Mouse (Mus musculus) heart, embryonic 16.5 days (tissue): ENCODE data around the gene Rbm20. TPM values are rescaled to one million over a fixed set of nuclear protein-coding genes. Genes with fewer than 3 reads are reported as not detected.

Experiments used
- ATAC-seq: fragments of 200-750 bp; cut with Nextera tagmentation; replicated peaks from 2 replicates; pipeline ENCODE4 v1.8.0; 2017; ENCODE audit warnings: moderate number of reproducible peaks; ENCODE audit not compliant: insufficient read depth, low FRiP score; ENCODE audit errors: extremely low read depth
- H3K27ac ChIP-seq: fragments of 300-500 bp; sonication (generic); 2 replicates; pipeline ENCODE4 v1.5.1; 2014; ENCODE audit warnings: mild to moderate bottlenecking, low read length, control low read depth, moderate library complexity
- H3K27me3 ChIP-seq: fragments of 300-500 bp; sonication (generic); 2 replicates; pipeline ENCODE4 v1.6.1; 2014; ENCODE audit warnings: low read length, mixed read lengths; ENCODE audit not compliant: control insufficient read depth, insufficient read depth
- H3K36me3 ChIP-seq: fragments of 300-500 bp; sonication (generic); 2 replicates; pipeline ENCODE4 v1.6.1; 2014; ENCODE audit not compliant: control insufficient read depth, insufficient read depth
- H3K4me1 ChIP-seq: fragments of 300-500 bp; sonication (generic); 2 replicates; pipeline ENCODE4 v1.6.1; 2014; ENCODE audit warnings: low read length, mixed read lengths; ENCODE audit not compliant: control insufficient read depth, insufficient read depth
- H3K4me2 ChIP-seq: fragments of 300-500 bp; sonication (generic); 2 replicates; pipeline ENCODE4 v1.6.1; 2014; ENCODE audit warnings: low read depth, mild to moderate bottlenecking, control low read depth, low read length
- H3K4me3 ChIP-seq: fragments of 300-500 bp; sonication (generic); 2 replicates; pipeline ENCODE4 v1.5.1; 2014; ENCODE audit warnings: mild to moderate bottlenecking, control low read depth, low read length
- H3K9ac ChIP-seq: fragments of 300-500 bp; sonication (generic); 2 replicates; pipeline ENCODE4 v1.6.1; 2014; ENCODE audit warnings: low read length, control low read depth
- H3K9me3 ChIP-seq: fragments of 300-500 bp; sonication (generic); replicated peaks from 2 replicates; pipeline ENCODE4 v1.6.1; 2016; ENCODE audit warnings: low read length; ENCODE audit not compliant: control insufficient read depth
- WGBS: fragments of 180-500 bp; shearing (Covaris S2); extraction: QIAGEN DNeasy Blood & Tissue Kit; methylation state at CpG from one replicate; pipeline ENCODE4 v1.1.7; 2014; 5-methylcytosine and 5-hydroxymethylcytosine counted together
- polyA plus RNA-seq: library from polyadenylated mRNA; unstranded; fragments of >200 nt; fragmentation: Nextera tagmentation; extraction: Ambion mirVana; gene quantifications from 2 replicates; pipeline ENCODE4 v1.2.1, GENCODE M21; 2015

Gene Rbm20
- polyA plus RNA-seq, 1 experiment from 2014 or later, result 48.1 TPM

DNA sequence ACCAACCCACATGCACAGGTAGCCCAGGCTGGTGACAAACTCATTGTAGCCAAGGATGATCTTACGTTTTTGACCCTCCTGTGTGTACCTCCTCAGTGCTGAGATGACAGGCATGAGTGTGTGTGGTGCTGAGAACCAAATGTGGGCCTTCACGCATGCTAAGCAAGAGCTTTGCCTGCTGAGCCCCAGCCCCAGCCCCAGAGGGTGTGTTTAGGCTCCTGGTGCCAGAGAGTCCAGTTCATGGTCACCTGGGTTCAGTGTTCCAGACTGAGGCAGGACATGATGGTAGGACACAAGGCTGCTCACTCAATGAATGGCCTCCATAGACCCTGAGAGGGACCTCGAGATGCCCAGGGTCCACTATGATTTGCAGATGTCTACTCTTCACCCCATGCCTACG lies 11.7 kb upstream of the Rbm20 start:
- WGBS, result 90% methylated on average over 4 of the region's 4 CpGs
- no peak for ATAC-seq
- peaks cover 19% of the 10 kb centered on the region for H3K4me1 ChIP-seq

GRCm38 (mm10) chr19:53666708-53667107 lies 10.4 kb upstream of the Rbm20 start:
- no peak for ATAC-seq
- no peak overlapping the region for H3K4me3 ChIP-seq
- H3K4me2 ChIP-seq, result no peak overlapping the region
- peaks cover 28% of the 10 kb centered on the region for H3K4me1 ChIP-seq
- H3K27me3 ChIP-seq, result 0 out of 2 replicates have a peak, but pooled peaks cover 2% of the 10 kb centered on the region
- WGBS, result 29% methylated on average over 8 of the region's 8 CpGs
- peak overlapping the region; percentile 49 for H3K9ac ChIP-seq
- H3K27ac ChIP-seq, result no peak overlapping the region
- no peaks in the 10 kb centered on the region for H3K9me3 ChIP-seq
- no peaks in the 10 kb centered on the region for H3K36me3 ChIP-seq

More for the DNA sequence above, 11.7 kb upstream of the Rbm20 start:
- Histone ChIP-seq H3K4me2 (no peak overlapping the region), H3K4me3 (no peak overlapping the region), H3K27me3 (no peaks in the 10 kb centered on the region), H3K36me3 (no peaks in the 10 kb centered on the region), H3K27ac (no peak overlapping the region), H3K9me3 (no peaks in the 10 kb centered on the region), H3K9ac (no peak overlapping the region)

DNA sequence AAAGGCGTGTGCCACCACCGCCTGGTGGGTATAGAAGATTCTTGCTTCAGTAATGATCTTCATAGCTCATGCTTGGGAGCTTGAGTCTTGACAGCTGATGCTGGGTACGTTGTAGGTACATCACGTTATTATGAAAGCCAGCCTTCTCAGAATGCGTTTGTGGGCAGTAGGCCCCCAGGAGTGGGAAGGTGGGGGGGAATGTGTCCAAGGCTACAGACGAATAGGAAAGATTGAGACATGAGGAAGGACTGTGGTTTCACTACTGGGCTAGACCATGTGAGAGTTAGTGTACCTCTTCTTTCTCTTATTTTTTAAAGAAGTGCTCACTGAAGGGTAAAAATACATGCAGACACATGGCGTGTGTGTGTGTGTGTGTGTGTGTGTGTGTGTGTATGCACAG lies 8.3 kb upstream of the Rbm20 start:
- Histone ChIP-seq H3K9ac (no peak overlapping the region), H3K4me1 (peaks cover 31% of the 10 kb centered on the region), H3K9me3 (no peaks in the 10 kb centered on the region), H3K27me3 (0 out of 2 replicates have a peak, but pooled peaks cover 4% of the 10 kb centered on the region), H3K4me2 (no peak overlapping the region), H3K4me3 (no peak overlapping the region), H3K27ac (no peak overlapping the region), H3K36me3 (no peaks in the 10 kb centered on the region)
- no peak for ATAC-seq
- 89% methylated on average over 7 of the region's 7 CpGs for WGBS

DNA sequence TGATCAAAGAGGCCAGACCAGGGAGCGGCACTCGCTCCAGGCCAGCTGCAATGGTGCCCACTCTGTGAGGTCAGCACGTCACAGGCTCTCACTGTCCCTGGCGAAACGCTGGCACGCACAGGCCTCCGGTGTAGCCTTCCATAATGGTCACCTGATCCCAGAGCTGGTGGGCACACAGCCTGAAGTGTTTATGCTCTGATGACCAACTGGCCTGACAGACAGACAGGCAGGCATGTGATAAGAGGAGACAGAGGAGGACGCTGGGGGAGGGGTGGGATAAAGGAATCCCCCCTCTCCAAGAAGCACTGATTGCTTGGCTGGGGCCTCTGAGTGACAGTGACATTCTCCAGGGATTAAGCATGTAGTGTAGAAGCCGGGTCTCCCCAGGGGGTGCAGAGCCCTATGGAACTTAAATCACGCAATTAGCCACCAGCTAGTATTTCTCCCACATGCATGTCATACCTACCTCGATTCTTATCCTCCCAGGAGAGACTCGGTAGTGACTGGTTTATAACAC lies 6.4 kb upstream of the Rbm20 start:
- 14% methylated on average over 12 of the region's 12 CpGs for WGBS
- H3K27ac ChIP-seq, result peak overlapping the region; percentile 93
- H3K4me3 ChIP-seq, result no peak overlapping the region
- peaks cover 40% of the 10 kb centered on the region for H3K4me1 ChIP-seq
- H3K4me2 ChIP-seq, result peak overlapping the region; percentile 45; the same call in 1 of the 2 replicates
- H3K9ac ChIP-seq, result peak overlapping the region; percentile 45
- peak; percentile 78 for ATAC-seq
- H3K9me3 ChIP-seq, result no peaks in the 10 kb centered on the region
- peaks cover 10% of the 10 kb centered on the region for H3K27me3 ChIP-seq
- no peaks in the 10 kb centered on the region for H3K36me3 ChIP-seq

- Histone ChIP-seq H3K4me3 (no peak overlapping the region), H3K27ac (peak overlapping the region; percentile 93), H3K9ac (peak overlapping the region; percentile 45), H3K9me3 (no peaks in the 10 kb centered on the region), H3K4me1 (peaks cover 40% of the 10 kb centered on the region), H3K27me3 (peaks cover 10% of the 10 kb centered on the region), H3K4me2 (no peak overlapping the region), H3K36me3 (no peaks in the 10 kb centered on the region)
- 52% methylated on average over 3 of the region's 3 CpGs for WGBS
- peak; percentile 39 for ATAC-seq
Observed at GRCm38 (mm10) chr19:53671432-53671831, 5.7 kb upstream of the Rbm20 start.

- ATAC-seq, result no peak
- H3K27me3 ChIP-seq, result peaks cover 14% of the 10 kb centered on the region
- H3K9ac ChIP-seq, result peak overlapping the region; percentile 72
- 27% methylated on average over 9 of the region's 9 CpGs for WGBS
- H3K4me3 ChIP-seq, result peak overlapping the region; percentile 54
- H3K9me3 ChIP-seq, result no peaks in the 10 kb centered on the region
- H3K4me1 ChIP-seq, result peaks cover 34% of the 10 kb centered on the region
- peak overlapping the region; percentile 97 for H3K27ac ChIP-seq
- peak overlapping the region; percentile 91 for H3K4me2 ChIP-seq
- H3K36me3 ChIP-seq, result no peaks in the 10 kb centered on the region
Observed at GRCm38 (mm10) chr19:53674131-53674925, 2.8 kb upstream of the Rbm20 start.

DNA sequence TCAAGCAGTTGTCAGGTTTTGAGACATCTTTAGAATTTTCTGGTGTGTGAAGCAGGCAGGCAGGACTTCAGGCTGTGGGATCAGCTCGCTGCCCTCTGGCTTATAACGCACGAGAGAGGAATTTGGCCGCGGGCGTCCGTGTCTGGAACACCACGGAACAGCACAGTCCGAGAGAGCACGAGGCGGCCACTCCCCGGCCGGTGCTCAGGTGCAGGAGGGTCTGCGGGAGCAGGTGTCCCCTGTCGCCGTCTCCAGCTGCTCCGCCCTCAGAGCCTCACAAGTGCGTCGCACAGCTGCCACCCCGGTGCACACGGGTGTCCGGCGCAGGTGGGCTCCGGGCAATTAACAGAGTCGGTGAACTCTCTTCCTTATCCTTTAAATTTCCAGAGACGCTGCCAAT lies 878 bp upstream of the Rbm20 start:
- H3K27ac ChIP-seq, result peak overlapping the region; percentile 97
- H3K9me3 ChIP-seq, result no peaks in the 10 kb centered on the region
- H3K36me3 ChIP-seq, result no peaks in the 10 kb centered on the region
- peak overlapping the region; percentile 91 for H3K4me2 ChIP-seq
- no peak; the same call in 1 of the 2 replicates for ATAC-seq
- H3K9ac ChIP-seq, result peak overlapping the region; percentile 72
- peaks cover 14% of the 10 kb centered on the region for H3K27me3 ChIP-seq
- under 1% methylated on average over 26 of the region's 26 CpGs for WGBS
- H3K4me3 ChIP-seq, result peak overlapping the region; percentile 54
- peaks cover 17% of the 10 kb centered on the region for H3K4me1 ChIP-seq

DNA sequence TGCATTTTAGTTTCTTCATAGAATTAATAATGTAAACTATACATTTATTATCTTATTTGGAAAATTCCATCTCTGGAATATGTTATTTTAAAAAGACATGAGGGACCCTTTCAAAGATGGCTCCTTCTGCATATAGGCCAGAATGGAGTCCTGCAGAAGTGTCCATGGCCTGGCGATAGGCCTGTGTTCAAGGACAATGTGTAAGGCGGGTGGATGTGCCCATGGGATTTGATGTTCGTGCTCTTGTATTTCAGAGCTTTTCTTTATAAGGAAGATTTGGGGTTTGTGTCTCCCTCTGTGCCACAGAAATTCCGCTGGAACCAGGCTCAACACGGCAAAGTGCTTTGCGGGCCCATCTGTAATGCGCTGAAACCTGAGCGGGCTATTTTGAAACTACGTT lies 2.1 kb downstream of the Rbm20 start:
- Histone ChIP-seq H3K4me1 (peaks cover 15% of the 10 kb centered on the region), H3K36me3 (no peaks in the 10 kb centered on the region), H3K9me3 (no peaks in the 10 kb centered on the region), H3K4me2 (peak overlapping the region; percentile 66), H3K27ac (peak overlapping the region; percentile 49), H3K9ac (peak overlapping the region; percentile 72), H3K27me3 (peaks cover 8% of the 10 kb centered on the region), H3K4me3 (peak overlapping the region; percentile 43)
- WGBS, result 60% methylated on average over 9 of the region's 9 CpGs
- ATAC-seq, result no peak

- WGBS, result 45% methylated on average over 7 of the region's 7 CpGs
- no peaks in the 10 kb centered on the region for H3K9me3 ChIP-seq
- no peak for ATAC-seq
- H3K9ac ChIP-seq, result peak overlapping the region; percentile 72
- H3K4me3 ChIP-seq, result peak overlapping the region; percentile 43
- H3K36me3 ChIP-seq, result no peaks in the 10 kb centered on the region
- peaks cover 10% of the 10 kb centered on the region for H3K4me1 ChIP-seq
- peak overlapping the region; percentile 66 for H3K4me2 ChIP-seq
- H3K27me3 ChIP-seq, result peaks cover 5% of the 10 kb centered on the region
- H3K27ac ChIP-seq, result peak overlapping the region; percentile 49
Observed at GRCm38 (mm10) chr19:53679981-53680380, 2.9 kb downstream of the Rbm20 start.
